Mouse (Mus musculus) fibroblast of lung, adult 2 months (primary cell): ENCODE data around the gene Epha4.
A peak's percentile ranks its signal among the peaks of the same experiment; 100 is the strongest.

ENCODE experiments used
- DNase-seq: peaks from one replicate; pipeline ENCODE4 v3.0.0-alpha.2; 2011; ENCODE audit warnings: low read depth

Epha4 gene

GRCm38 (mm10) chr1:77514963-77515650 lies at the start of gene Epha4:
TSS of gene Epha4 (minus strand) at chr1:77515088.
- DNase-seq = peak; percentile 71

- no peak for DNase-seq
Observed at GRCm38 (mm10) chr1:77556199-77556598, 41.3 kb upstream of the Epha4 start.

DNA sequence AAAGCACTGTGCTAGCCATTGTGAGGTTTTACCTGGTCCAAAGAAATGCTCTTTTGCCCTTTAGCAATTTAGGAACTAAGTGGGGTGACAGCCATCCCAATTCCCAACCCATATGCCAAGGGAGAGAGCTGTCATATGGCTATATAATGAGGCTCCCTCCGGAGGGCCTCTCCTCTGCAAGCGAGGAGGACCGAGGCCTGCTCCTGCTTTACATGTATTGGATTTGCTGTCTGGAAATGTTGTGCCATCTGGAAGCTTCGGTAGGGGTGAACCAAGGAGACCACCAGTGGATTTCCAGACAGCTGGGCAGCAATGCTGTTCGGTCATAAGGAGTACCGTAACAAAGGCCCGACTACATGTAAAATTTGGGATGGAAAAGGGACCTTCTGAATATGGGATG lies 37.0 kb upstream of the Epha4 start:
- no peak for DNase-seq

DNA sequence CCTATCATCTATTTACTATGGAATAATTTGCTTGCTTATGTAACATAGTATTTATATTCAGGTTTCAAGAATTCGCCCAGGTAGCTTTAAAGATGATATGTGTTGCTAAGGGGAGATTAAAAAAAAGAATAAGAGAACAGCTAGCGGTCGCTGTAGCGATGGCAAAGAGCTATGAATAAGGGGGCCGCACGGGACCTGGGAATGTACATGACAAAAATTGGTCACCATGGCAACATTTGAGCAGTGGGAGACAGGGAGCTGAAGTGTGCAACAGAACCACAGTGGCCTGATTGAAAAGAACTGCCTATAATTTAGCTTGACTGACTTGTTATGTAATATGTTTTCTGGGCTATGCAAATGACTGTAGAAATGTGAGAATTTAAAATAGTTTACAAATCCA lies 30.8 kb upstream of the Epha4 start:
- DNase-seq = no peak

GRCm38 (mm10) chr1:77545035-77545434 lies 30.1 kb upstream of the Epha4 start:
- no peak for DNase-seq

GRCm38 (mm10) chr1:77544279-77544678 lies 29.4 kb upstream of the Epha4 start:
- no peak for DNase-seq

- no peak for DNase-seq
Observed at GRCm38 (mm10) chr1:77539945-77540344, 25.1 kb upstream of the Epha4 start.

DNA sequence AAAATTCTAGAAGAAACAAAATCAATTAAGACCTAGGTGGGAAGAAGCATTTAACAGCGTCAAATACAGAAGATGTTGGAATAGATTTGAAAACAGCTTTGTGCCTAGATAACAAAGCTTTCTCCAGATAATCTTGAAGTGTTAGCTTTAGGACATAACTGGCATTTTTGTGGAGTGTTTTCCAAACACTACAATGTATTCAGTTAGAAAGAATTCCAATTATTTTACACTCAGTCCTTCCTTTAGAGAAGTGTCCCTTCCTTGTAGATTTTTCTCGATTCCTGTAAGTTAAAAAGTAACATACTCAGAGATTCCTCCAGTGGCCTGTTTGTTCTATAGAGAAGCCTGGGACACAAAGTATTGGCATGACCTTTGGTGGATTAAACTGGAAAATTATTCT lies 23.7 kb upstream of the Epha4 start:
- DNase-seq = no peak

- DNase-seq = peak; percentile 64
Observed at GRCm38 (mm10) chr1:77535905-77536304, 21.0 kb upstream of the Epha4 start.

GRCm38 (mm10) chr1:77532576-77533183 lies 17.8 kb upstream of the Epha4 start:
- DNase-seq = no peak

- DNase-seq = no peak
Observed at GRCm38 (mm10) chr1:77531934-77532575, 17.2 kb upstream of the Epha4 start.

- peak; percentile 53 for DNase-seq
Observed at GRCm38 (mm10) chr1:77525082-77525481, 10.2 kb upstream of the Epha4 start.

DNA sequence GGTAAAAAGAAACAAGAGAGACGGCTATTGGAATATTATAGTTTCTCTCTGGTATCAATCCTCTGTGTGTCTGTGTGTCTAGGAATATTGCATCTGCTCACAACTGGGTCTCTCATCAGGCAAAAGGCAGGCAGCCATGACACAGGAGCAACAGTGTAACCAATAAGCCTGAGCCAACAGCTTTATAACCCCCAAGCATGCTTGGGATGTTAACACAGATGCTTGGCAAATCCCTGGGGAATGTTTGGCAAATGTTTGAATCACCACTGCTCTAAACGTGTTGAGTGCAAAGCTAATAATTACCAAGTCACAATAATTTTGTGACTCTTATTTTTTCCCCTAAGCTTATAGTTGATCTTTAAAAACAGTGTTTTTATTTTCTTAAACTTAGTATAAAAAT lies 8.5 kb upstream of the Epha4 start:
- no peak for DNase-seq

- DNase-seq = no peak
Observed at GRCm38 (mm10) chr1:77521640-77522539, 7.0 kb upstream of the Epha4 start.

- DNase-seq = no peak
Observed at GRCm38 (mm10) chr1:77518715-77519114, 3.8 kb upstream of the Epha4 start.

DNA sequence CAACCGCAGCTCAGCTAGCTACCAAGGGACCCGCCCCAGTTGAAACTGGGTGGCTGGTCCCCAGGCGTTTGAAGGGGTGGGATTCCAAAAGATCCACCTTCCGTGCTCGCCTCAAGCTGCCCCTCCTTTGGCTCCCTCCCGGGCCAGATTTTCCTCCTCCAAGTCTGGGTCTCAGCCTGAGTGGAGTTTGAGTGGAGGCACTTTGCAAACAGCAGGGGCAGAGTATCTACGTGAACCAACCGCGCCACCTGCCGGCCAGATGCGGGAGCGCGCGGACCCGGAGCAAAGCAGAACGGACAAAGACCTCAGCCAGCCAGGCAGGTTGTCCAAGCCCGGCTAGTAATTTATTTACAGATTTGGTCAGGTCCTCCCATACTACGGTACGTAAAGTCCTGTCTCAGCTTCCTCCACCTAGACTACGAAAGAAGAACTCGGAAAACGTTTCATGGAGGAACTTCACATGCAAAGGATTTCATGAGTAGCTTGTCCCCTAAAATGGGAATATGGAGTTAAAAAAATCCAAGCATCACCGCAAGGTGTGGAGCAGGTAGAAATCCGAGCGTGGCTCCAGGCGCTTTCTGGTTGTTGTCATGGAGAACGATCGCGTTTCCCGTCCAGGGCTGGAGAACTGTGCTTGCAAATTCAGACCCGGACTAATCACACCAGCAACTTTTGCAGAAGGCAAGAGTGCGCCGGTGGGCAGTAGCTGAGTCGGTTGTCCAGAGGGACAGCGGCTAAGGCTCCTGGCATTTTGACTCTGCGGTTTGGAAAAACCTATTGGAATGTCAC lies 1.5 kb upstream of the Epha4 start:
- DNase-seq = no peak

DNA sequence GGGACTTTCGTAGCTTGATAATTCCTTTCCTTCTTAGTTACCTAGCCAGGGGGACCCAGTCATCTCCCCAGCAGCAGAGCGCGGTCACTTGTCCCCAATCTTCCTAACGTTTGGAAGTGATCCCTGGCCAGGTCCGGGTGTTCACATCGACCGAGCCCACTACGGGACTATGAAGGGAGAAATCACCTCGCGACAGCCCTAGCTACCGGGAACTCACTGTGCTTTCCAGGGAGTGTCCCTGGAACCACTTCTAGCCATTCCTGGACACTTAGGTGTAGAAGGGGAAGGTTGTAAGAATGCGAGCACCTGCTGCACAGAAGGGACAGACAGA lies 728 bp upstream of the Epha4 start:
- no peak for DNase-seq

GRCm38 (mm10) chr1:77514325-77514962 lies 444 bp downstream of the Epha4 start:
- no peak for DNase-seq

DNA sequence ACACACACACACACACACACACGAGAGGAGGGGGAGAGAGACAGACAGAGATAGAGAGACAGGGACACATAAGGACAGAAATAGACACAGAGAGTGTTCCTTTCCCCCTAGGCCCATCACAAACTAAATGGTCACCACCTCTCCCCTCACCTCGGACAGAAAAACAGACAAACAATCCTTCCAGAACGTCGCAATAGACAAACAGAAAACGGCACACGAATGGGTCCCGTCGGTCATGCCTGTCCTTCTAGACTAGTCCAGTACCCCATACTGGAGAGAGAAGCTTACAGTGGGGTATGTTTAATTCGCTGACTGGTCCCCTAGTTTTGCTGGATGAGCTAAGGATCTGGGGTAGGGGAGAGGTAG lies 946 bp downstream of the Epha4 start:
- DNase-seq = no peak

DNA sequence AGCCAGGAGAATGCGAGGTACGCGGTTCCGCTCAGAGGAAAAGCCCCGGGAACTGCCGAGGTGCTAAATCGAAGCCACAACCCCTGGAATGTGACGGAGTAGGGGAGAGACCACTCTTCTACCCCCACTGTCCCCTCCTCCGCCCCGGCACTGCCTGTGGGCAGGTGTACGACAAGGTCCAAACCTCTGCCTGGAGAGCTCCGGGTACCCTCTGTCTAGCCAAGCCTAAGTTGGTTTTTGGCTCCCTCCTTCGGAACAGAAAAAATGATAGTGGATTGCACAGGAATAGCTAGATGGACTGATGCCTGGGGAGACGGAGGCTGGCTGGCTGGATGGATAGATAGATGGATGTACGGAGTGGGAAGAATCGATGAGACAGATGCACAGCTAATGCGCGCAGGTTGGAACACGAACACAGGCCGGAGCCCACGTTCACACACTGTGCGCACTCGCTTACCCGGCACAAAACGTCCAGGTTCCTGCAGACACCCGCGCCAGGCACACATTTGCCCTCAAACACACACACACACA lies 1.4 kb downstream of the Epha4 start:
- DNase-seq = no peak
